Mouse (Mus musculus): Measurements from ENCODE around the gene Tbc1d2. TPM values are rescaled to one million over a fixed set of nuclear protein-coding genes. Genes with fewer than 3 reads are reported as not detected.
"Not testable (repeated sequence)": the region's sequence is repeated elsewhere in the genome, so short reads cannot be mapped to it uniquely, and the experiment has no call there.

The Tbc1d2 gene
- polyA plus RNA-seq, 1 experiment from 2014 or later, result 1.3 TPM

- Histone ChIP-seq H3K4me3 (ENCODE audit: low read length) (no peak overlapping the region), H3K36me3 (ENCODE audit: control insufficient read depth, insufficient read depth, low read length) (no peaks in the 10 kb centered on the region), H3K27me3 (replicated peaks; ENCODE audit: control insufficient read depth, insufficient read depth, low read length) (no peaks in the 10 kb centered on the region), H3K4me2 (ENCODE audit: low read length) (no peak overlapping the region), H3K9ac (ENCODE audit: low read depth, low read length) (no peak overlapping the region), H3K4me1 (ENCODE audit: control insufficient read depth, insufficient read depth, low read depth, low read length) (no peaks in the 10 kb centered on the region), H3K27ac (ENCODE audit: low read depth, low read length) (no peak overlapping the region), H3K9me3 (ENCODE audit: control insufficient read depth, low read length) (no peaks in the 10 kb centered on the region)
- ATAC-seq, result no peak; the same call in 1 of the 2 replicates
- 88% methylated on average over 9 of the region's 9 CpGs for WGBS
Observed at GRCm38 (mm10) chr4:46591833-46592520, 58.0 kb downstream of the Tbc1d2 start.

- Histone ChIP-seq H3K9me3 (ENCODE audit: control insufficient read depth, low read length) (no peaks in the 10 kb centered on the region), H3K9ac (ENCODE audit: low read depth, low read length) (no peak overlapping the region), H3K36me3 (ENCODE audit: control insufficient read depth, insufficient read depth, low read length) (no peaks in the 10 kb centered on the region), H3K4me3 (ENCODE audit: low read length) (no peak overlapping the region), H3K27me3 (replicated peaks; ENCODE audit: control insufficient read depth, insufficient read depth, low read length) (no peaks in the 10 kb centered on the region), H3K27ac (ENCODE audit: low read depth, low read length) (no peak overlapping the region), H3K4me1 (ENCODE audit: control insufficient read depth, insufficient read depth, low read depth, low read length) (no peaks in the 10 kb centered on the region), H3K4me2 (ENCODE audit: low read length) (no peak overlapping the region)
- 67% methylated on average over 4 of the region's 4 CpGs for WGBS
- no peak for ATAC-seq
Observed at GRCm38 (mm10) chr4:46590810-46591209, 59.2 kb downstream of the Tbc1d2 start.

GRCm38 (mm10) chr4:46589946-46590684, 59.9 kb downstream of the Tbc1d2 start:
- ATAC-seq, result no peak
- Histone ChIP-seq H3K9me3 (ENCODE audit: control insufficient read depth, low read length) (no peaks in the 10 kb centered on the region), H3K4me2 (ENCODE audit: low read length) (no peak overlapping the region), H3K9ac (ENCODE audit: low read depth, low read length) (no peak overlapping the region), H3K36me3 (ENCODE audit: control insufficient read depth, insufficient read depth, low read length) (no peaks in the 10 kb centered on the region), H3K27me3 (replicated peaks; ENCODE audit: control insufficient read depth, insufficient read depth, low read length) (no peaks in the 10 kb centered on the region), H3K27ac (ENCODE audit: low read depth, low read length) (no peak overlapping the region), H3K4me3 (ENCODE audit: low read length) (no peak overlapping the region), H3K4me1 (ENCODE audit: control insufficient read depth, insufficient read depth, low read depth, low read length) (no peaks in the 10 kb centered on the region)
- WGBS, result 65% methylated on average over 5 of the region's 5 CpGs

GRCm38 (mm10) chr4:46589151-46589550, 60.9 kb downstream of the Tbc1d2 start:
- 84% methylated on average over 8 of the region's 8 CpGs for WGBS

GRCm38 (mm10) chr4:46586473-46586872, 63.5 kb downstream of the Tbc1d2 start:
- Histone ChIP-seq H3K27ac (ENCODE audit: low read depth, low read length) (no peak overlapping the region), H3K36me3 (ENCODE audit: control insufficient read depth, insufficient read depth, low read length) (no peaks in the 10 kb centered on the region), H3K9ac (ENCODE audit: low read depth, low read length) (no peak overlapping the region), H3K4me3 (ENCODE audit: low read length) (no peak overlapping the region), H3K4me1 (ENCODE audit: control insufficient read depth, insufficient read depth, low read depth, low read length) (no peaks in the 10 kb centered on the region), H3K4me2 (ENCODE audit: low read length) (no peak overlapping the region), H3K27me3 (replicated peaks; ENCODE audit: control insufficient read depth, insufficient read depth, low read length) (no peaks in the 10 kb centered on the region), H3K9me3 (ENCODE audit: control insufficient read depth, low read length) (peaks cover 3% of the 10 kb centered on the region; the same call in 1 of the 2 replicates)
- WGBS, result 79% methylated on average over 4 of the region's 4 CpGs
- ATAC-seq, result no peak

More at GRCm38 (mm10) chr4:46589151-46589550, 60.9 kb downstream of the Tbc1d2 start:
- no peaks in the 10 kb centered on the region for H3K4me1 ChIP-seq (ENCODE audit: control insufficient read depth, insufficient read depth, low read depth, low read length)
- H3K27me3 ChIP-seq (replicated peaks; ENCODE audit: control insufficient read depth, insufficient read depth, low read length), result no peaks in the 10 kb centered on the region
- H3K4me2 ChIP-seq (ENCODE audit: low read length), result no peak overlapping the region
- H3K9ac ChIP-seq (ENCODE audit: low read depth, low read length), result no peak overlapping the region
- H3K9me3 ChIP-seq (ENCODE audit: control insufficient read depth, low read length), result no peaks in the 10 kb centered on the region
- no peaks in the 10 kb centered on the region for H3K36me3 ChIP-seq (ENCODE audit: control insufficient read depth, insufficient read depth, low read length)
- no peak for ATAC-seq
- no peak overlapping the region for H3K4me3 ChIP-seq (ENCODE audit: low read length)
- no peak overlapping the region for H3K27ac ChIP-seq (ENCODE audit: low read depth, low read length)

GRCm38 (mm10) chr4:46585811-46586190, 64.2 kb downstream of the Tbc1d2 start:
- 77% methylated on average over 8 of the region's 8 CpGs for WGBS
- H3K4me3 ChIP-seq (ENCODE audit: low read length), result no peak overlapping the region
- H3K4me2 ChIP-seq (ENCODE audit: low read length), result no peak overlapping the region
- H3K9me3 ChIP-seq (ENCODE audit: control insufficient read depth, low read length), result peaks cover 7% of the 10 kb centered on the region; the same call in 1 of the 2 replicates
- H3K27ac ChIP-seq (ENCODE audit: low read depth, low read length), result no peak overlapping the region
- H3K4me1 ChIP-seq (ENCODE audit: control insufficient read depth, insufficient read depth, low read depth, low read length), result no peaks in the 10 kb centered on the region
- no peaks in the 10 kb centered on the region for H3K27me3 ChIP-seq (replicated peaks; ENCODE audit: control insufficient read depth, insufficient read depth, low read length)
- H3K36me3 ChIP-seq (ENCODE audit: control insufficient read depth, insufficient read depth, low read length), result no peaks in the 10 kb centered on the region
- H3K9ac ChIP-seq (ENCODE audit: low read depth, low read length), result no peak overlapping the region
- no peak for ATAC-seq

- Histone ChIP-seq H3K9me3 (ENCODE audit: control insufficient read depth, low read length) (peaks cover 9% of the 10 kb centered on the region; the same call in 1 of the 2 replicates), H3K4me2 (ENCODE audit: low read length) (no peak overlapping the region), H3K9ac (ENCODE audit: low read depth, low read length) (no peak overlapping the region), H3K4me1 (ENCODE audit: control insufficient read depth, insufficient read depth, low read depth, low read length) (no peaks in the 10 kb centered on the region), H3K27ac (ENCODE audit: low read depth, low read length) (no peak overlapping the region), H3K27me3 (replicated peaks; ENCODE audit: control insufficient read depth, insufficient read depth, low read length) (no peaks in the 10 kb centered on the region), H3K4me3 (ENCODE audit: low read length) (no peak overlapping the region), H3K36me3 (ENCODE audit: control insufficient read depth, insufficient read depth, low read length) (no peaks in the 10 kb centered on the region)
- no peak for ATAC-seq
- WGBS, result 77% methylated on average over 13 of the region's 13 CpGs
Observed at GRCm38 (mm10) chr4:46585041-46585810, 64.8 kb downstream of the Tbc1d2 start.

GRCm38 (mm10) chr4:46584536-46584935, 65.5 kb downstream of the Tbc1d2 start:
- not testable (repeated sequence) for H3K4me3 ChIP-seq (ENCODE audit: low read length); H3K36me3 ChIP-seq (ENCODE audit: control insufficient read depth, insufficient read depth, low read length); H3K27me3 ChIP-seq (replicated peaks; ENCODE audit: control insufficient read depth, insufficient read depth, low read length); ATAC-seq; H3K9me3 ChIP-seq (ENCODE audit: control insufficient read depth, low read length); H3K9ac ChIP-seq (ENCODE audit: low read depth, low read length); H3K4me1 ChIP-seq (ENCODE audit: control insufficient read depth, insufficient read depth, low read depth, low read length); H3K27ac ChIP-seq (ENCODE audit: low read depth, low read length); H3K4me2 ChIP-seq (ENCODE audit: low read length)
- WGBS, result 88% methylated on average over 3 of the region's 3 CpGs

GRCm38 (mm10) chr4:46584084-46584483, 65.9 kb downstream of the Tbc1d2 start:
- not testable (repeated sequence) for H3K4me2 ChIP-seq (ENCODE audit: low read length); H3K4me3 ChIP-seq (ENCODE audit: low read length)
- WGBS, result 91% methylated on average over 2 of the region's 6 CpGs

More at GRCm38 (mm10) chr4:46584084-46584483, 65.9 kb downstream of the Tbc1d2 start:
- H3K9me3 ChIP-seq (ENCODE audit: control insufficient read depth, low read length); H3K36me3 ChIP-seq (ENCODE audit: control insufficient read depth, insufficient read depth, low read length); H3K27me3 ChIP-seq (replicated peaks; ENCODE audit: control insufficient read depth, insufficient read depth, low read length); H3K9ac ChIP-seq (ENCODE audit: low read depth, low read length); ATAC-seq; H3K4me1 ChIP-seq (ENCODE audit: control insufficient read depth, insufficient read depth, low read depth, low read length); H3K27ac ChIP-seq (ENCODE audit: low read depth, low read length): not testable (repeated sequence)
